Mouse (Mus musculus) lung, postnatal 0 days (tissue): ENCODE measurements around the gene Micu2.

Source experiments
- CTCF ChIP-seq: IDR thresholded peaks from 2 replicates; pipeline ENCODE4 v1.5.1; 2016; ENCODE audit warnings: antibody characterized with exemption, mild to moderate bottlenecking
- EP300 ChIP-seq: IDR thresholded peaks from 2 replicates; pipeline ENCODE4 v1.6.1; 2016; ENCODE audit warnings: antibody characterized with exemption, mild to moderate bottlenecking, control low read depth

DNA sequence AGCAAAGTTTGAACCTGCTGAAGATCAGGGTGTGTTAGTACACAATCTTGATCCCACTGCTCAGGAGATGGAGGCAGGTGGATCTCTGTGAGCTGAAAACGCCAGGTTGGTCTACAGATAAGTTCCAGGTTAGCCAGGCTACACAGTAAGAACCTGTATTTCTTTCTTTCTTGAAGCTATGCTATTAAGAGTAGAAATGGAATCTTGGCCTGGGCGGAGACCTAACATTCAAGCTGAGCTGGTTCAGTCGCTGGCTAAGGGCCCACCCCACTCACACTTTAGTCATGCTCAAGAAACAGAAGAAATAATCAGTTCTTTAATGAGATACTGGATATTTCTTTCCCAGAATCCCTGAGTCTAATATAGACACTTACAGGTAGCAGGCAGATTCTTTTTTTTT lies 115.7 kb downstream of the Micu2 start:
- TF ChIP-seq EP300 (0 out of 2 replicates have a peak, but pooled peaks have one; percentile 10), CTCF (no peak)
